Mouse (Mus musculus) limb, embryonic 11.5 days (tissue): ENCODE results near the gene Six6. TPM values are rescaled to one million over a fixed set of nuclear protein-coding genes. Genes with fewer than 3 reads are reported as not detected.

Source experiments
- polyA plus RNA-seq: library from polyadenylated mRNA; unstranded; fragments of >200 nt; fragmentation: Nextera tagmentation; extraction: Ambion mirVana; gene quantifications from 2 replicates; pipeline ENCODE4 v1.2.1, GENCODE M21; 2014

The Six6 gene
- polyA plus RNA-seq, 1 experiment from 2014 or later = not detected

Other genes starting within 250 kb of the Six6 start
- gene Ppm1a, start 182.4 kb upstream of the Six6 start, polyA plus RNA-seq = 63.4 and 69.1 TPM in 2 replicates
- gene 4930447C04Rik, start 882 bp downstream of the Six6 start, polyA plus RNA-seq = 2.6 and 4.1 TPM in 2 replicates
- 58.5 and 66.4 TPM in 2 replicates for gene Six1, start 114.0 kb downstream of the Six6 start, polyA plus RNA-seq
- gene Six4, start 173.6 kb downstream of the Six6 start, polyA plus RNA-seq = 23.2 and 27.0 TPM in 2 replicates
- 50.4 and 51.6 TPM in 2 replicates for gene Mnat1, start 183.8 kb downstream of the Six6 start, polyA plus RNA-seq